Mouse (Mus musculus): ENCODE results near the gene Csrp3. TPM values are rescaled to one million over a fixed set of nuclear protein-coding genes. Genes with fewer than 3 reads are reported as not detected.

Gene Csrp3
- polyA plus RNA-seq, 1 experiment = 0.33 TPM

DNA sequence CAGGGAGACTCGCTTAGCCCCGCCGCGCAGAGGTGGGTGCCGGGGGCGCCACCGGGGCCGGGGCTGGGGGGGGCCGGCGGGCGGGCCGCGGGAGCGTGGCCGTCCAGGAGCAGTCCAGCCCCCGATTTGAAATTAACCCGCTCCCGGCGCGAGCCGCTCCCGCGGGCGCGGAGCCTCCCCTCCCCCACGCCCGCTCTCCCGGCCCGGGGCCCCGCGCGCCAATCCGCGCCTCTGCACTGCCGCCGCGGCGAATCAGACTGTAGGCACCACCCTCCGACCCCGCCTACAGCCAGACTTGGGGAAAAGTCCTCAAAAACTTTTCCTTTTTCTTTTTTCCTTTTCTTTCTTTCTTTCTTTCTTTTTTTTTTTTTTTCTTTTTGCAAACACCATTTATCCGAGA, 33.7 kb upstream of the Csrp3 start, which contains the start of gene E2f8:
Gene E2f8, minus strand, starts transcription at position 111 of the 400 bp plus-strand sequence.
- TF ChIP-seq MYOD1 (IDR thresholded peaks at IDR 0.05; ENCODE audit: control insufficient read depth, insufficient read length, low read depth) (no peak), USF1 (IDR thresholded peaks at IDR 0.05; ENCODE audit: low read depth) (no peak), CTCF (IDR thresholded peaks at IDR 0.05; ENCODE audit: control insufficient read depth, insufficient read depth, insufficient read length) (no peak), MAX (IDR thresholded peaks at IDR 0.05) (no peak), FOSL1 (IDR thresholded peaks at IDR 0.05; ENCODE audit: insufficient read depth, low read length, poor library complexity, severe bottlenecking) (no peak), CEBPB (IDR thresholded peaks at IDR 0.05; ENCODE audit: low read depth) (no peak), MYOG (IDR thresholded peaks at IDR 0.05; ENCODE audit: control insufficient read depth, extremely low read depth, insufficient read length) (no peak)
- Histone ChIP-seq H3K27me3 (ENCODE audit: control insufficient read depth, insufficient read depth, insufficient read length) (no peaks in the 10 kb centered on the region), H3K79me2 (ENCODE audit: control insufficient read depth, insufficient read depth) (peaks cover 54% of the 10 kb centered on the region), H3K36me3 (ENCODE audit: control insufficient read depth, insufficient read depth) (peaks cover 30% of the 10 kb centered on the region), H3ac (ENCODE audit: control insufficient read depth, insufficient read length, low read depth) (peak within 1 kb of the TSS; percentile 98), H3K79me3 (ENCODE audit: low read depth) (peaks cover 38% of the 10 kb centered on the region), H3K4me3 (ENCODE audit: insufficient read depth, poor library complexity, severe bottlenecking) (peak within 1 kb of the TSS; percentile 73)

DNA sequence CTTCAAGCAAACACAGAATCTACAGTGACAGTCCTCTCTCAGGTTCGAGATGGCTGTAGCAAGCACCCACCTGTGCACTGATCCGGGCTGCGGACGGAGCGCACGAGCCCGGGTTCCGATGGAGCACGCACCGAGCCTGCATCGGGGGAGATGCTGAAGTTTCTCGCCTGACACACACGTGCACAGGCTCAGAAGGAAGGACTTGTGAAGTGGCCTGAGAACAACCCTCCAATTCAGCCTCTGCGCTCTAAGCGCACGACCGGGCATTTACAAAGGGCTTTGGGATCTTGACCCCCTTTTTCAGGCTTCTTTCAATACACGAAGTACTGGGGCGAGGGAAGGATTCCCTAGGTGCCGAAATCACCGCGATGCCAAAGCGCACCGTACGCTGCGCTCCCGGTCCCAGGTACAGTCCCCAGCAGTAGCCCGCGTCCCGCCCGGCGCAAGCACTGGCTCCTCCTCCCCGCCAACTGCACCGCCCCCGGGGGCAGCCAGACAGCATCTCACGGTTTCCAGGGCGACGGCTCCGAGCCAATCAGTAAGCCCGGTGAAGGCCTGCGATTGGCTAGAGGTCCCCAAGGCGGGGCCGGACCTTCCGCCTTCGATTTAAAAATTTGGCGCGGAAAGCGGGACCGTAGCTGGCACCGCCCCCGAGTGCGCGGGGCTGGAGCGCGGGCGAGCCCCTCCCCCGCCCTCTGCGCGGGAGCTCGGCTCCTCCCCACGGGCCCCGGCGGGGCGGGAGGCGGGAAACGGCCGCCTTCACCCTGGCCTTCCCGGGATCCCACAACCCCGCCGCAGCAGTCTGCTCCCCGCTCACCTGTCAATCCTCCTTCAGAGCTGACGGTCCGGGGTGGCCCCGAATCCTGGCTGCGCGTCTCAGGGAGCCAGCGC, 33.0 kb upstream of the Csrp3 start:
- peaks cover 61% of the 10 kb centered on the region for H3K79me2 ChIP-seq (ENCODE audit: control insufficient read depth, insufficient read depth)
- peak overlapping the region; percentile 98 for H3ac ChIP-seq (ENCODE audit: control insufficient read depth, insufficient read length, low read depth)

DNA sequence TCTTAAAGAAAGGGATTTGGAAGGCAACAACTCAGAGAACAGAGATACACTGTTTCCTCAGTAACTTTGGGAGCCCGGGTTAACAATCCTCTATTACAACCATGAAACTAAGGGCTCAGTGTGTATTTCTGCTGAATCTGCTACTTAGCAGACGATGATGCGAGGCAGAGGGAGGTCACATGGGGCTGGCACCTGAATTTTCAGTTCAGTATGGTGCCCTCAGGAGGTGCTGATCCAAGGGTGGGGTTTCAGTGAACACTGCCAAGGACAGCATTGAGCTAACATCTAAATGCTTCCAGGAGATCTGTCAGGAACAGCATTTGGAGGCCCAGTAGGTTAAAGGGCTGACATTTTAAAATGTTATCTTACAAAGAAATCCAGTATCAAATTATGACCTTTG, 31.7 kb upstream of the Csrp3 start:
- peak overlapping the region; percentile 73 for H3K4me3 ChIP-seq (ENCODE audit: insufficient read depth, poor library complexity, severe bottlenecking)

More for the DNA sequence above, 33.0 kb upstream of the Csrp3 start:
- Histone ChIP-seq H3K79me3 (ENCODE audit: low read depth) (peaks cover 42% of the 10 kb centered on the region), H3K4me3 (ENCODE audit: insufficient read depth, poor library complexity, severe bottlenecking) (peak overlapping the region; percentile 73), H3K36me3 (ENCODE audit: control insufficient read depth, insufficient read depth) (peaks cover 37% of the 10 kb centered on the region), H3K27me3 (ENCODE audit: control insufficient read depth, insufficient read depth, insufficient read length) (no peaks in the 10 kb centered on the region)
- TF ChIP-seq FOSL1 (IDR thresholded peaks at IDR 0.05; ENCODE audit: insufficient read depth, low read length, poor library complexity, severe bottlenecking) = no peak
- TF ChIP-seq MYOD1 (IDR thresholded peaks at IDR 0.05; ENCODE audit: control insufficient read depth, insufficient read length, low read depth) = no peak
- no peak for TF ChIP-seq MYOG (IDR thresholded peaks at IDR 0.05; ENCODE audit: control insufficient read depth, extremely low read depth, insufficient read length)
- no peak for TF ChIP-seq MAX (IDR thresholded peaks at IDR 0.05)
- TF ChIP-seq CEBPB (IDR thresholded peaks at IDR 0.05; ENCODE audit: low read depth) = no peak
- TF ChIP-seq CTCF (IDR thresholded peaks at IDR 0.05; ENCODE audit: control insufficient read depth, insufficient read depth, insufficient read length) = no peak
- no peak for TF ChIP-seq USF1 (IDR thresholded peaks at IDR 0.05; ENCODE audit: low read depth)

DNA sequence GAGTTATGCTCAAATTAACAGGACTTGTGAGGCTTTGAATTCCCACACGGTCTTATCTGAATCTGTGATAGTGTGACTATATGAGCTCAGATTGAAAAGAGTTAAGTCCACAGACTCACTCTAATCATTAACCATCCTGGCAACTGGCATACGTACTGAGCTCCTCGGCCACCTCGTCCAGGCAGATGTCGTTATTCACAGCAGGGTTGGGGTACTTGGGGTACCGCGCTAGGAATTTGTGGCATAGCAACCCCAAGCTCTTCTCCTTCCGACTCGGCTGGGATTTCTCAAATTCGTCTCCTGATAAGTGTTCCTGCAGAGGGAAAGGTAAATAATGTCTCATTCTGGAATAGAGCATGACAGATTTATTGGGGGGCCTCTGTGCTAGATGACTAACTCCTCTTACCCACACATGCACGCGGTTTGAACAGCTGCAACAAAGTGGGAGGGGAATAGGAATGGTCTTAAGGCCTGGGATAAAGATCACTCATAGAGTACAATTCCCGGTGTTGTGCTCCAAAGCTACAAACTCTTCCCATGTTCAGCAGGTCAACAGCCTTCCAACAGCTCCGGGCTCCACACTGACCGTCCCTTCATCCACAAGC, 30.1 kb upstream of the Csrp3 start:
- H3K79me3 ChIP-seq (ENCODE audit: low read depth) = peaks cover 51% of the 10 kb centered on the region
- no peaks in the 10 kb centered on the region for H3K27me3 ChIP-seq (ENCODE audit: control insufficient read depth, insufficient read depth, insufficient read length)
- H3K36me3 ChIP-seq (ENCODE audit: control insufficient read depth, insufficient read depth) = peaks cover 66% of the 10 kb centered on the region
- peak overlapping the region; percentile 66 for H3ac ChIP-seq (ENCODE audit: control insufficient read depth, insufficient read length, low read depth)
- H3K4me3 ChIP-seq (ENCODE audit: insufficient read depth, poor library complexity, severe bottlenecking) = no peak overlapping the region
- peaks cover 80% of the 10 kb centered on the region for H3K79me2 ChIP-seq (ENCODE audit: control insufficient read depth, insufficient read depth)
- TF ChIP-seq MYOD1 (IDR thresholded peaks at IDR 0.05; ENCODE audit: control insufficient read depth, insufficient read length, low read depth) (peak; percentile 95), CTCF (IDR thresholded peaks at IDR 0.05; ENCODE audit: control insufficient read depth, insufficient read depth, insufficient read length) (no peak), USF1 (IDR thresholded peaks at IDR 0.05; ENCODE audit: low read depth) (no peak), MAX (IDR thresholded peaks at IDR 0.05) (peak; percentile 59), CEBPB (IDR thresholded peaks at IDR 0.05; ENCODE audit: low read depth) (no peak), FOSL1 (IDR thresholded peaks at IDR 0.05; ENCODE audit: insufficient read depth, low read length, poor library complexity, severe bottlenecking) (peak; percentile 58), MYOG (IDR thresholded peaks at IDR 0.05; ENCODE audit: control insufficient read depth, extremely low read depth, insufficient read length) (no peak)

More for the DNA sequence above, 31.7 kb upstream of the Csrp3 start:
- peaks cover 73% of the 10 kb centered on the region for H3K79me2 ChIP-seq (ENCODE audit: control insufficient read depth, insufficient read depth)
- H3ac ChIP-seq (ENCODE audit: control insufficient read depth, insufficient read length, low read depth) = peak overlapping the region; percentile 68
- peaks cover 49% of the 10 kb centered on the region for H3K36me3 ChIP-seq (ENCODE audit: control insufficient read depth, insufficient read depth)
- no peak for TF ChIP-seq MYOD1 (IDR thresholded peaks at IDR 0.05; ENCODE audit: control insufficient read depth, insufficient read length, low read depth)
- TF ChIP-seq USF1 (IDR thresholded peaks at IDR 0.05; ENCODE audit: low read depth) = peak; percentile 76
- no peaks in the 10 kb centered on the region for H3K27me3 ChIP-seq (ENCODE audit: control insufficient read depth, insufficient read depth, insufficient read length)
- H3K79me3 ChIP-seq (ENCODE audit: low read depth) = peaks cover 50% of the 10 kb centered on the region

DNA sequence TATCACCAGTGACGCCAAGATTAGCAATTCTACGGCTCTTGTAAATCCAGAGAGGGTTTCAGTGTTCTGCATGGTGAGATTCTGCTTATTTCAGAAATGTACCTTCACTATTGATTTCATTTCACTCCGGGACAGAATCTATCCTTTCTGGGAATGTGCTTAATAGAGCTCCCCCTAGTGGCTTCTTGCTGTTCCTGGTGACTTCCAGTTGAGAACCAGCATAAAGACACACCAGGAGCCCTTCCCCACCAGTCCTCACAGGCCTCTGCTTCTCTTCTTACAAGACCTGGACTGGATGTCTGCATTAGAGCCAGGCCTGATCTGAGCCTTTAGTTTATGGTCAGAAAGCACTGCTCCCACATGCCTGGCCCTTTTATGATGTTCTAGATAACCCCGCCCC, 28.7 kb upstream of the Csrp3 start:
- peaks cover 71% of the 10 kb centered on the region for H3K79me2 ChIP-seq (ENCODE audit: control insufficient read depth, insufficient read depth)
- H3K79me3 ChIP-seq (ENCODE audit: low read depth) = peaks cover 54% of the 10 kb centered on the region
- TF ChIP-seq MAX (IDR thresholded peaks at IDR 0.05) (no peak), MYOG (IDR thresholded peaks at IDR 0.05; ENCODE audit: control insufficient read depth, extremely low read depth, insufficient read length) (no peak), CEBPB (IDR thresholded peaks at IDR 0.05; ENCODE audit: low read depth) (no peak), CTCF (IDR thresholded peaks at IDR 0.05; ENCODE audit: control insufficient read depth, insufficient read depth, insufficient read length) (peak; percentile 16)
- H3K36me3 ChIP-seq (ENCODE audit: control insufficient read depth, insufficient read depth) = peaks cover 80% of the 10 kb centered on the region
- no peak overlapping the region for H3K4me3 ChIP-seq (ENCODE audit: insufficient read depth, poor library complexity, severe bottlenecking)
- no peaks in the 10 kb centered on the region for H3K27me3 ChIP-seq (ENCODE audit: control insufficient read depth, insufficient read depth, insufficient read length)
- H3ac ChIP-seq (ENCODE audit: control insufficient read depth, insufficient read length, low read depth) = no peak overlapping the region

All from C2C12 (cell line).